Mouse (Mus musculus): ENCODE data around the gene Baiap2. TPM values are rescaled to one million over a fixed set of nuclear protein-coding genes. Genes with fewer than 3 reads are reported as not detected.

The Baiap2 gene
- polyA plus RNA-seq, 1 experiment from 2014 or later = 15.4 TPM

DNA sequence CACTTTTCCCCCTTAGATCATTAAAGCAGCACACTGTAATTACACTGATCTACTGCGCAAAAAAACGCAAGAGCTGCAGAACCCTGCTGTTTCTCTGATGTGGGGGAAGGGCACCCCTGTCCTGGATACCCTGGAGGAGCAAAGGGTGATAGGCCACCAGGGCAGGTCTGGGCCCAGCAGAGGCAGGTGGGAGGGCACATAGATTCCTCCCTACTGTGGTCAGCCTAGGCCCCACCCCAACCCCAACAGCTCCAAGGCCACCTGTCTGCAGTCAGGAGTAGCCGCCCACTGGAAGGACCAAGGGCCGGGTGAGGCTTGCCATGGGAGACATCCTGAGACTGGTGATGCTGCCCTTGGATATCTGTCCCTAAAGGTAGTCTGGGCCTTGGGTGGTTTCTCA lies 102.8 kb downstream of the Baiap2 start:
- TF ChIP-seq CTCF (IDR thresholded peaks at IDR 0.05) = no peak
- no peaks in the 10 kb centered on the region for H3K27me3 ChIP-seq
- in situ Hi-C loops (cut with MboI; ENCODE audit: low pct_unique_long_range_greater_than_20kb) = no loop called here
- ATAC-seq (no peak), DNase-seq (ENCODE audit: low read depth, low spot score) (no peak)
- CTCF ChIA-PET = no interaction called here
- POLR2A ChIA-PET = no interaction called here

DNA sequence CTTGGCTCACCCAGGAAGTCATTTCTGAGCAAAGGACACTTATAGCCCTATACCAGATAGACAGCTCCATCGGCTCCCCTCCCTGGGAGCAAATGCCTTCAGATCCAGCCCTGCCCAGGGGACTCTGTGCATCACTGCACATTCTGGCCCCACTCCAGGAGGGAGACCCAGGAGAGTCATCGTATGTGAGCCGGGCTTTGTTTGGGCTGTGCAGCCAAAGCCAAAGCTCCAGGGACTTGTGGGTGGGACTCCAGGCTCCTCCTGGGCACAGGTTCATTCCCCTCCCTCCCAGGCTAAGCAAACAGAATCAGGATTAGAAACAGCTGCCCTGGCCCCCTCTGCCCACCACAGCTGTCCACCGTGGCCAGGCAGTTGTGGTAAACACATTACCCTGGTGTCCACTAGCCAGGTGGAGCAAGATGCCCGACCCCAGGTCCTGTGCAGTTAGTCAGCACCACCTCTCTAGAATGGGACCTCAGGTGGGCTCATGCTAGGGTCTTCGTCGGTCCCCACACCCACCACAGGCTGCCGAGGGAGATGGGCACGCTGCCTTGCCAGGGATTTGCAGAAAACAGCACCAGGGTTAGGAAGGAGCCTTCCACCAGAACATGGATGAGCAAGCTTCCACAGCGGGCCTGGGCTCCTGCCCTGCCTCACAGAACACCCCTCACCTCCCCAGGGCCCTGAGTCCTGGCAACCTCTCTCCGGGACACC lies 103.4 kb downstream of the Baiap2 start:
- H3K27me3 ChIP-seq = no peaks in the 10 kb centered on the region
- no peak for ATAC-seq
- TF ChIP-seq CTCF (IDR thresholded peaks at IDR 0.05) = no peak
- ChIA-PET CTCF (no interaction called here), POLR2A (no interaction called here)
- no peak for DNase-seq (ENCODE audit: low read depth, low spot score)
- in situ Hi-C loops (cut with MboI; ENCODE audit: low pct_unique_long_range_greater_than_20kb) = no loop called here

GRCm38 (mm10) chr11:120046553-120047191 lies 104.1 kb downstream of the Baiap2 start, which contains the start of gene Aatk:
TSS of gene Aatk (minus strand) at chr11:120047167.
- POLR2A ChIA-PET = interaction anchor here (0.6 kb wide), 1 partner anchor 102 kb away, joined by 4 read pairs; no protein-coding TSS in a partner anchor
- no peak for TF ChIP-seq CTCF (IDR thresholded peaks at IDR 0.05)
- ATAC-seq (no peak), DNase-seq (ENCODE audit: low read depth, low spot score) (no peak)
- no peaks in the 10 kb centered on the region for H3K27me3 ChIP-seq
- CTCF ChIA-PET = no interaction called here
- in situ Hi-C loops (cut with MboI; ENCODE audit: low pct_unique_long_range_greater_than_20kb) = no loop called here

DNA sequence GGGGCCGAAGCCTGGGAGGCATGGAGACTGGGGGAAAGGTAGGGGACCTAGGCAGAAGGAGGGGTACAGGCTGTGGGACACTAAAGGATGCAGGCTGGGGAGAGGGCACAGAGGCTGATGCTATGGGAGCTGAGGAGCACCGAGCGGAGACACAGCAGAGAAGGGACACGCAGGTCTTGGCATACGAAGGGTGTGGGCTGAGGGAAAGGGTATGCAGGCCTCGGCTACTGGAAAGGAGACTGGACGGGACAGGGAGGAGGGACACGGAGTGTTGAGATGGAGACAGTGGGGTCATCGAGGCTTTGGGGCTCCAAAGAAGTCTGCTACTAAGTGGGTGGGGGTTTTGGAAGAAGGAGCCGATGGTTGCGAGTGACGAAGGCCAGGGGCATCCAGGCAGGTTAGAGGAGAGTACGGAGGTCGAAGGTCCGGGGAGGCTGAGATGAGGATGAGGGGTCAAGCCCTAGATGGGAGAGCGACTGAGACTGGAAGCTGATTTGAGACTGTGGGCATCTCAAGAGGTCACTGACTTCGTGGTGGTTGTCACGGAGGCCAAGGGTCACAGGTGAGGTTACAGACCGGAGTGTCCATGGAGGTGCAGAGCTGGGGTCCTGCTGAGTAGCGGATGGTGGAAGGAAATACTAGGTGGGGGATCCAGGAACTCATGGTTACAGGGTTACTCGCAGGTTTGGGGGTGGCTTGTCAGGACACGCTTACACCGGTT lies 105.1 kb downstream of the Baiap2 start:
- no peak for TF ChIP-seq CTCF (IDR thresholded peaks at IDR 0.05)
- ATAC-seq = no peak
- no peak for DNase-seq (ENCODE audit: low read depth, low spot score)
- no peaks in the 10 kb centered on the region for H3K27me3 ChIP-seq
- in situ Hi-C loops (cut with MboI; ENCODE audit: low pct_unique_long_range_greater_than_20kb) = no loop called here
- ChIA-PET CTCF (interaction anchor here (1.4 to 1.5 kb wide), 2 partner anchors 14 to 17 kb away, joined by 3 to 5 read pairs; no protein-coding TSS in a partner anchor), POLR2A (interaction anchor here (1.0 kb wide), 1 partner anchor 60 kb away, joined by 4 read pairs; no protein-coding TSS in a partner anchor)

- POLR2A ChIA-PET = interaction anchor here (1.0 kb wide), 1 partner anchor 59 kb away, joined by 4 read pairs; no protein-coding TSS in a partner anchor
- TF ChIP-seq CTCF (IDR thresholded peaks at IDR 0.05) = no peak
- in situ Hi-C loops (cut with MboI; ENCODE audit: low pct_unique_long_range_greater_than_20kb) = no loop called here
- DNase-seq (ENCODE audit: low read depth, low spot score) (no peak), ATAC-seq (no peak)
- CTCF ChIA-PET = interaction anchor here (1.4 to 1.5 kb wide), 2 partner anchors 14 to 17 kb away, joined by 3 to 5 read pairs; no protein-coding TSS in a partner anchor
- no peaks in the 10 kb centered on the region for H3K27me3 ChIP-seq
Measured at GRCm38 (mm10) chr11:120048252-120048556, 105.6 kb downstream of the Baiap2 start.

DNA sequence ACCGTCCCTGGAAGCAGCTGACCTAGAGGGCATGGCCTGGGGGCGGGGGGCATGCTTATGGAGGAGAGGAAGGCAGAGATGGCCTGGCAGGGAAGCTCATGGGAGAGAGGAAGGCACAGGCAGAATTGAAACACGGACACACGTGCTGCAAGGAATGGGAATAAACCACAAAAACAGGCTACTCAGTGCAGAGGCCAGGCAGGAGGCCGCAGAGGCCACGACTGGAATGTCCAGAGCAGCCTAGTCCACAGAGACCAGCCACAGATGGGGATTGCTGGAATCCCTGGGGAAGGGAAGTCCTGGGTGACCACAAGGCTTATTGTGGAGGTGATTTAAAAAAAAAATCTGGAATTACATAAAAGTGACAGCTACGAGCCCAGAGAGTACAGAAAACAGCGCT lies 106.5 kb downstream of the Baiap2 start:
- TF ChIP-seq CTCF (IDR thresholded peaks at IDR 0.05) = no peak
- POLR2A ChIA-PET = no interaction called here
- CTCF ChIA-PET = interaction anchor here (1.4 to 1.5 kb wide), 2 partner anchors 13 to 16 kb away, joined by 3 to 5 read pairs; no protein-coding TSS in a partner anchor
- no peaks in the 10 kb centered on the region for H3K27me3 ChIP-seq
- peak; percentile 14 for ATAC-seq
- DNase-seq (ENCODE audit: low read depth, low spot score) = no peak
- in situ Hi-C loops (cut with MboI; ENCODE audit: low pct_unique_long_range_greater_than_20kb) = no loop called here

DNA sequence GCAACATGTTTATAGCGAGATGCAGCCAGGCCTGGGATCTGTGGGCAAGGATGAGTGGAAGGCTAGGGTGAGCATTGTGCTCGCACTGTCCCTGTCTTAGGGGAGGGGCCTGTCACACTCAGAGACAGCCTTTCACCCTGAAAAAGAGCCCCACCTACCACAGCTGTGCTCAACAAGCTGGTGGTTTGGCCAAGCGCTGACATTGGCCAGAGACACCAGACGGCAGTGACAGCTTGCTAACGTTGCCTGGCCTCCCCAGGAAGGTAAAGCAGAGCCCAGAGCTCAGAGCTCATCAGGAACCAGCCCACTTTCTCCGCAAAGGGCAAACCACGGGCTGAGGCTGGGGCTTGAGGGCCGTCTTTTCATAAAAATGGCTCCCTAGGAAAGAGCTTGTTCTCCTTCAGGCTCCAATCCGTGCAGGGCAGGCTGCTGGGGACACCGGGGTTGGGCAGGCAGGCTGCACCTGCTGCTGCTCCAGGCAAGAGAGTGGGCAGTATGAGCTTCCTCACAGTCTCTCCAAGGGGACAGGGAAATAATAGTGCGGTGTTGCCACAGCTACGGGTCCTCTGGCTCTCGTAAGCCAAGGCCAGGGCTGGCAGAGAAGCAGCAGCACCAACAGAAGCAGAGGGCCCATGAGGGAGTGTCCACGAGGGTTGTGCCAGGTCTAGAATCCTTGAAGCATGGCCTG lies 108.7 kb downstream of the Baiap2 start:
- no peak for ATAC-seq
- ChIA-PET CTCF (interaction anchor here (0.6 to 1.7 kb wide), 2 partner anchors 14 to 139 kb away, joined by 3 to 7 read pairs; no protein-coding TSS in a partner anchor), POLR2A (no interaction called here)
- in situ Hi-C loops (cut with MboI; ENCODE audit: low pct_unique_long_range_greater_than_20kb) = no loop called here
- TF ChIP-seq CTCF (IDR thresholded peaks at IDR 0.05) = no peak
- no peak for DNase-seq (ENCODE audit: low read depth, low spot score)
- no peaks in the 10 kb centered on the region for H3K27me3 ChIP-seq

DNA sequence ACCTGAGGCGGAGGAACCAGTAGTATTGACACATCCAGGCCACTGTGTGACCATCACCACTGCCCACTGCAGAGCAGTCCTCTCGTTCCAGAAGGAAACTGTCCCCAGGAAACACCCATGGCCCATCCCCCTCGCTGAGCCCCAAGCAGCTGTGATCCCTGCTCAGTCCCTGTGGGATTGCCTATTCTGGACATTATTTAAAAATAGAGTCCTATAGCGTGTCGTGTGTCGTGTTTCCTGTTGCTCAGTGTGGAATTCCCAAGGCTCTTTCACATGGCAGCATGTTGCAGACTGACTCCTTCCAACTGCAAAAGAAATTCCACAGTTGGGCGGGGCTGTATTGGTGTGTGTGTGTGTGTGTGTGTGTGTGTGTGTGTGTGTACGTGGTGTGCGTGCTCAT lies 109.7 kb downstream of the Baiap2 start:
- POLR2A ChIA-PET = no interaction called here
- DNase-seq (ENCODE audit: low read depth, low spot score) (no peak), ATAC-seq (no peak)
- in situ Hi-C loops (cut with MboI; ENCODE audit: low pct_unique_long_range_greater_than_20kb) = no loop called here
- TF ChIP-seq CTCF (IDR thresholded peaks at IDR 0.05) = no peak
- CTCF ChIA-PET = interaction anchor here (1.7 kb wide), 1 partner anchor 13 kb away, joined by 7 read pairs; no protein-coding TSS in a partner anchor
- no peaks in the 10 kb centered on the region for H3K27me3 ChIP-seq

GRCm38 (mm10) chr11:120053846-120054245 lies 111.3 kb downstream of the Baiap2 start:
- ChIA-PET POLR2A (interaction anchor here (1.1 kb wide), 1 partner anchor 15 kb away, joined by 3 read pairs; no protein-coding TSS in a partner anchor), CTCF (no interaction called here)
- no peak for TF ChIP-seq CTCF (IDR thresholded peaks at IDR 0.05)
- DNase-seq (ENCODE audit: low read depth, low spot score) = no peak
- in situ Hi-C loops (cut with MboI; ENCODE audit: low pct_unique_long_range_greater_than_20kb) = no loop called here
- ATAC-seq = no peak
- H3K27me3 ChIP-seq = no peaks in the 10 kb centered on the region
